Mouse (Mus musculus): ENCODE measurements around the gene Hpn.

The Hpn gene

GRCm38 (mm10) chr7:31140941-31141340 is 25.9 kb upstream of the Hpn start:
- no peak for DNase-seq (ENCODE audit: extremely low read depth, low read depth)

GRCm38 (mm10) chr7:31140302-31140701 is 25.2 kb upstream of the Hpn start:
- DNase-seq (ENCODE audit: extremely low read depth, low read depth), result no peak

- no peak for DNase-seq (ENCODE audit: extremely low read depth, low read depth)
Measured at GRCm38 (mm10) chr7:31139765-31140164, 24.7 kb upstream of the Hpn start.

GRCm38 (mm10) chr7:31135717-31136116 is 20.6 kb upstream of the Hpn start:
- DNase-seq (ENCODE audit: extremely low read depth, low read depth), result no peak

GRCm38 (mm10) chr7:31131866-31132265 is 16.8 kb upstream of the Hpn start:
- no peak for DNase-seq (ENCODE audit: extremely low read depth, low read depth)

- DNase-seq (ENCODE audit: extremely low read depth, low read depth), result no peak
Measured at GRCm38 (mm10) chr7:31130841-31131240, 15.8 kb upstream of the Hpn start.

- DNase-seq (ENCODE audit: extremely low read depth, low read depth), result no peak
Measured at GRCm38 (mm10) chr7:31130197-31130596, 15.1 kb upstream of the Hpn start.

GRCm38 (mm10) chr7:31128157-31128705 is 13.1 kb upstream of the Hpn start:
- no peak for DNase-seq (ENCODE audit: extremely low read depth, low read depth)

- no peak for DNase-seq (ENCODE audit: extremely low read depth, low read depth)
Measured at GRCm38 (mm10) chr7:31126851-31127724, 12.0 kb upstream of the Hpn start, which contains the start of gene Scn1b. Gene Scn1b (minus strand): TSS chr7:31127003.

GRCm38 (mm10) chr7:31126211-31126751 is 11.2 kb upstream of the Hpn start:
- DNase-seq (ENCODE audit: extremely low read depth, low read depth), result no peak

- no peak for DNase-seq (ENCODE audit: extremely low read depth, low read depth)
Measured at GRCm38 (mm10) chr7:31125116-31125515, 10.0 kb upstream of the Hpn start.

- no peak for DNase-seq (ENCODE audit: extremely low read depth, low read depth)
Measured at GRCm38 (mm10) chr7:31124381-31124780, 9.3 kb upstream of the Hpn start.

GRCm38 (mm10) chr7:31123697-31124096 is 8.6 kb upstream of the Hpn start:
- no peak for DNase-seq (ENCODE audit: extremely low read depth, low read depth)

GRCm38 (mm10) chr7:31122641-31123631 is 7.8 kb upstream of the Hpn start:
- no peak for DNase-seq (ENCODE audit: extremely low read depth, low read depth)

GRCm38 (mm10) chr7:31119556-31119955 is 4.5 kb upstream of the Hpn start:
- DNase-seq (ENCODE audit: extremely low read depth, low read depth), result no peak

- no peak for DNase-seq (ENCODE audit: extremely low read depth, low read depth)
Measured at GRCm38 (mm10) chr7:31118486-31118885, 3.4 kb upstream of the Hpn start.

- DNase-seq (ENCODE audit: extremely low read depth, low read depth), result no peak
Measured at GRCm38 (mm10) chr7:31117465-31117864, 2.4 kb upstream of the Hpn start.

- no peak for DNase-seq (ENCODE audit: extremely low read depth, low read depth)
Measured at GRCm38 (mm10) chr7:31116721-31117145, 1.6 kb upstream of the Hpn start.

- DNase-seq (ENCODE audit: extremely low read depth, low read depth), result no peak
Measured at GRCm38 (mm10) chr7:31115587-31116043, 525 bp upstream of the Hpn start.

- DNase-seq (ENCODE audit: extremely low read depth, low read depth), result no peak
Measured at GRCm38 (mm10) chr7:31114646-31115045, 444 bp downstream of the Hpn start.

- no peak for DNase-seq (ENCODE audit: extremely low read depth, low read depth)
Measured at GRCm38 (mm10) chr7:31113800-31114199, 1.3 kb downstream of the Hpn start.
